Mouse (Mus musculus): ENCODE measurements around the gene Dtnbp1.

Dtnbp1 gene

GRCm38 (mm10) chr13:45003026-45003425 is 1.1 kb upstream of the Dtnbp1 start:
- in situ Hi-C loops (cut with MboI, MseI): no loop called here

- in situ Hi-C loops (cut with MboI, MseI): no loop called here
Measured at GRCm38 (mm10) chr13:45001228-45001910, 578 bp downstream of the Dtnbp1 start.

- in situ Hi-C loops (cut with MboI, MseI): no loop called here
Measured at GRCm38 (mm10) chr13:45000836-45001227, 1.1 kb downstream of the Dtnbp1 start.

- in situ Hi-C loops (cut with MboI, MseI): no loop called here
Measured at GRCm38 (mm10) chr13:44999211-44999610, 2.7 kb downstream of the Dtnbp1 start.

- in situ Hi-C loops (cut with MboI, MseI): no loop called here
Measured at GRCm38 (mm10) chr13:44996339-44996738, 5.6 kb downstream of the Dtnbp1 start.

- in situ Hi-C loops (cut with MboI, MseI): no loop called here
Measured at GRCm38 (mm10) chr13:44992550-44993205, 9.3 kb downstream of the Dtnbp1 start.

GRCm38 (mm10) chr13:44991936-44992335 is 10.0 kb downstream of the Dtnbp1 start:
- in situ Hi-C loops (cut with MboI, MseI): no loop called here

GRCm38 (mm10) chr13:44990073-44990682 is 11.8 kb downstream of the Dtnbp1 start:
- in situ Hi-C loops (cut with MboI, MseI): no loop called here

- in situ Hi-C loops (cut with MboI, MseI): no loop called here
Measured at GRCm38 (mm10) chr13:44986352-44986751, 15.6 kb downstream of the Dtnbp1 start.

GRCm38 (mm10) chr13:44985321-44985720 is 16.6 kb downstream of the Dtnbp1 start:
- in situ Hi-C loops (cut with MboI, MseI): no loop called here

GRCm38 (mm10) chr13:44983635-44984401 is 18.1 kb downstream of the Dtnbp1 start:
- in situ Hi-C loops (cut with MboI, MseI): no loop called here

GRCm38 (mm10) chr13:44982799-44983198 is 19.1 kb downstream of the Dtnbp1 start:
- in situ Hi-C loops (cut with MboI, MseI): no loop called here

- in situ Hi-C loops (cut with MboI, MseI): loop anchor here (10.0 kb wide), 1 partner anchor 1115 kb away; no protein-coding TSS in a partner anchor
Measured at GRCm38 (mm10) chr13:44979433-44979832, 22.5 kb downstream of the Dtnbp1 start.

- in situ Hi-C loops (cut with MboI, MseI): loop anchor here (10.0 kb wide), 1 partner anchor 1113 kb away; no protein-coding TSS in a partner anchor
Measured at GRCm38 (mm10) chr13:44977483-44978141, 24.3 kb downstream of the Dtnbp1 start.

- in situ Hi-C loops (cut with MboI, MseI): loop anchor here (10.0 kb wide), 1 partner anchor 1112 kb away; no protein-coding TSS in a partner anchor
Measured at GRCm38 (mm10) chr13:44977059-44977458, 24.9 kb downstream of the Dtnbp1 start.

GRCm38 (mm10) chr13:44960542-44961291 is 41.2 kb downstream of the Dtnbp1 start:
- in situ Hi-C loops (cut with MboI, MseI): no loop called here

GRCm38 (mm10) chr13:44957049-44957448 is 44.9 kb downstream of the Dtnbp1 start:
- in situ Hi-C loops (cut with MboI, MseI): no loop called here

GRCm38 (mm10) chr13:44955781-44956180 is 46.2 kb downstream of the Dtnbp1 start:
- in situ Hi-C loops (cut with MboI, MseI): no loop called here

- in situ Hi-C loops (cut with MboI, MseI): no loop called here
Measured at GRCm38 (mm10) chr13:44954232-44954568, 47.7 kb downstream of the Dtnbp1 start.

GRCm38 (mm10) chr13:44953546-44954231 is 48.3 kb downstream of the Dtnbp1 start:
- in situ Hi-C loops (cut with MboI, MseI): no loop called here
